Mouse (Mus musculus) thymus, postnatal 0 days (tissue): ENCODE results near the gene Tbcc. TPM values are rescaled to one million over a fixed set of nuclear protein-coding genes. Genes with fewer than 3 reads are reported as not detected.
A peak's percentile ranks its signal among the peaks of the same experiment; 100 is the strongest.
"Not testable (repeated sequence)": the region's sequence is repeated elsewhere in the genome, so short reads cannot be mapped to it uniquely, and the experiment has no call there.

Experiments
- DNase-seq: peaks from one replicate; pipeline ENCODE4 v3.0.0-alpha.2; 2015; ENCODE audit warnings: low spot score
- polyA plus RNA-seq: library from polyadenylated mRNA; unstranded; fragments of >200 nt; fragmentation: Nextera tagmentation; extraction: Ambion mirVana; gene quantifications from 2 replicates; pipeline ENCODE4 v1.2.1, GENCODE M21; 2015

Tbcc gene
- 54.1 and 60.3 TPM in 2 replicates for polyA plus RNA-seq

DNA sequence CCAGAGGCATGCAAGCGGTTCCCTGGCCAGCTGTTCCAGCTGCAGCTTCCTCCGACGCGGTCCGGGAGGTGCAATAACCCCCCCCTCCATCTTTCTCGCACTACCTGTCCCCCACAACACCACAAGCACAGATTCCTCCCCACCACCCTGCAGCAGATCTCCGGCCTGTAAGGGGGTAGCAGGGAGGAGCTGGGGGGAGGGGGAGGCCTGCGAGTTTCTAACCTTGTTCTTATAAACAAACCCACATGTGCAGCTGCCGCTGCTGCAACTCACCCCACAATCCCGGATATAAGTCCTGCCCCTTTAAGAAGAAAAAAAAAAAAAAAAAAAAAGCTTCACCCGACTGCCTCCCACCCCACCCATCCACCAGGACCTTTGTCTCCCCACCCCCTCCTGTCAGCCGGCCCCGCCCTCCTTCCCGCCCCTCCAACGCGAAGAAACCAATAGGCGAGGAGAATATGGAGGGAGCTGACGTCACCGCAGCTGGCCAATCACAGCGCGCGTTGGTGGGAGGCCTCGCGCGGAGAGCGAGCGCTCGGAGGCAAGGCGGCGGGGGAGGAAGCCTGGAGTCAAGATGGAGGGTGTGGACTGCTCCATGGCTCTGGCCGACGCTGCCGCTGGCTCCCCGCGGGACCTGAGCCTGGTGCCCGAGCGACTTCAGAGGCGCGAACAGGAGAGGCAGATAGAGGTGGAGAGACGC is at the start of gene Tbcc:
Tbcc (plus strand) TSS at position 569 of the 700 bp plus-strand sequence.
- peak; percentile 99 for DNase-seq

DNA sequence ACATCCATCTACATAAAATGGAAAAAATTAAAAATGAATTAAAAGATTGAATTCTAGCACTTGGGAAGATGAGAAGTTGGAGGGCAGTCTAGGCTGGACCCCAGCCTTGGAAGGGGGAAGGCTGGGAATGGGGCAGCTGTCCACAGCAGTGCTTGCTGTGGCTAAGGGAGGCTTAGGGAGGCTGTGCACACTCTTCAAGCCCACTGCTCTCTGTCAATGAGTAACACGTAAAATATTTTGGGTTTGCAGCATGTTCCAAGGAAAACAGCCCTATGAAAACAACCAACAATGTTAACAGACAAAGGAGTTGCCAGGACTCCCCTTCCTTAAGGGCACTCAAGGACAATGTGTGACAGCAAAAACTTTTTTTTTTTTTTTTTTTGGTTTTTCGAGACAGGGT is 47.5 kb upstream of the Tbcc start:
- DNase-seq: no peak

DNA sequence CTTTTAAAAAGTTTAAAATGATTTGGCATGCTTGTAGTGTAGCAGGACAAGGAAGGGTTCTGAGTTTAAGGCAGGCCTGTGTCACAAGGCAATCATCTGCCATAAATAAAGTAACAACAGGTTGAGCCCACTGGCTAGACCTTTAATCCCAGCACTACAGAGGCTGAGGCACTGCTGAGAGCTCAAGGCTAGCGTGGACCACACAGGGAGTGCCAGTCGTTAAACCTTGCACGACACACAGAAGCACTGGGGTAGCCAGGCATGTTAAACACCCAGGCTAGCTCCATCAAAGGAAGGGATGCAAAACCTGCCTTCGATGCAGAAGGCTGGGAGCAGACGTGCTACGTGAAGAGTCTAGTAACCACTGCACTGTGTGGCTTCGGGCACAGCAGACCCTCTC is 46.8 kb upstream of the Tbcc start:
- no peak for DNase-seq

DNA sequence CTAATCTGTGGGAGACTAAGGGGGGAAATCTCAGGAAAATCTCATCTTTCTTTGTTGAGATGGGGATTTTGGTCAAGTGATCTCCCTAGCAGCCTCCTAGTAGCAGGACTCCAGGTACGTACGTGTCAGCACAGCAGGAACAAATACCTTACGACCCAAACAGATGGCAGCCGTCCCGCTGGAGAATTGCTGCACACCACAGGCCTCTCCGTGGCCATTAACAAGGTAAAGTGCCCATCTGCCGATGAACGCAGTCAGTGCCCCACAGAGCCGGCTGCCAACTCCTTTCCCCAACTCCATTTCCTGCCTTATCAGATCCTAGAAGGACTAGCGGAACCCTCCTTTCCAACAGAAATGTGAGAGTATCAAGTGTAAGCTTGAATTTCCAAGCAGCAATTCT is 45.7 kb upstream of the Tbcc start:
- no peak for DNase-seq

- no peak for DNase-seq
Measured at GRCm38 (mm10) chr17:46845262-46845661, 45.2 kb upstream of the Tbcc start.

DNA sequence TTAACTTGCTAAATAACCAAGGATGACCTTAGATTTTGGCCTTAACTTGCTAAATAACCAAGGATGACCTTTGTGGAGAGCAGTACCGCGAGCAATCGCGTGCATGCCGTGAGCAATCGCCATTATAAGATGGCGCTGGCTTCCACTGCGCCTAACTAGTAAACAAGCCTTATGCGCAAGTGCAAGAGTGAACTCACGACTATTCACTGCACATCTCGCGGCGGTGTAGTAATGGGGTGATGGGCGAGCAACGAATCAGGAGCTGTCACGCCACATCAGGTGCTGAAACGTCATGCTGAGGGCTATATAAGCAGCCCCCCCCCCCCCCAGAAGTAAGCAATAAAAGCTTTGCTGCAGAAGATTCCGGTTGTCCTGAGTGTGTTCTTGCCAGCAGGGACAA is 43.9 kb upstream of the Tbcc start:
- DNase-seq: not testable (repeated sequence)

- DNase-seq: no peak
Measured at GRCm38 (mm10) chr17:46847206-46847605, 43.3 kb upstream of the Tbcc start.

GRCm38 (mm10) chr17:46852725-46853124 is 37.8 kb upstream of the Tbcc start:
- DNase-seq: peak; percentile 51

DNA sequence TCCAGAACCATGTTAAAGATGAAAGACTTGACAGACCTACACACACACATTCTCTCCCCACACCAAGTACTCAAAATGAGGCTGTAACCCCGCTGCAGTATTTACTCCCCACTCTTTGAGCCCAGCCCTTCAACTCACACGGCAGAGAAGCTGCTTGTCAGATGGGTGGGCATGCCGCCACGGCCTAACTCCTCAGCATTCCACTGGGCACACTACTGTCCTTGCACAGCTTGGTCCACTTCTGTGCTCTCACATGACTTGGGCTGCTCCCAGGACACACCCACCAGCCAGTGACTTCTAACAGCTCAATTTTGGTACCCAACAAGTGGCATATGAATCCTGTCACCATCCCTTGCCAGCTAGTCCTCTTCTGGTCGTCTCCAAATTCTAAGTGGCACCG is 37.2 kb upstream of the Tbcc start:
- DNase-seq: peak; percentile 29

GRCm38 (mm10) chr17:46854096-46854495 is 36.4 kb upstream of the Tbcc start:
- DNase-seq: no peak

- no peak for DNase-seq
Measured at GRCm38 (mm10) chr17:46854640-46855110, 35.8 kb upstream of the Tbcc start.

- DNase-seq: no peak
Measured at GRCm38 (mm10) chr17:46855328-46856106, 35.0 kb upstream of the Tbcc start.

- DNase-seq: no peak
Measured at GRCm38 (mm10) chr17:46856107-46856388, 34.4 kb upstream of the Tbcc start.

DNA sequence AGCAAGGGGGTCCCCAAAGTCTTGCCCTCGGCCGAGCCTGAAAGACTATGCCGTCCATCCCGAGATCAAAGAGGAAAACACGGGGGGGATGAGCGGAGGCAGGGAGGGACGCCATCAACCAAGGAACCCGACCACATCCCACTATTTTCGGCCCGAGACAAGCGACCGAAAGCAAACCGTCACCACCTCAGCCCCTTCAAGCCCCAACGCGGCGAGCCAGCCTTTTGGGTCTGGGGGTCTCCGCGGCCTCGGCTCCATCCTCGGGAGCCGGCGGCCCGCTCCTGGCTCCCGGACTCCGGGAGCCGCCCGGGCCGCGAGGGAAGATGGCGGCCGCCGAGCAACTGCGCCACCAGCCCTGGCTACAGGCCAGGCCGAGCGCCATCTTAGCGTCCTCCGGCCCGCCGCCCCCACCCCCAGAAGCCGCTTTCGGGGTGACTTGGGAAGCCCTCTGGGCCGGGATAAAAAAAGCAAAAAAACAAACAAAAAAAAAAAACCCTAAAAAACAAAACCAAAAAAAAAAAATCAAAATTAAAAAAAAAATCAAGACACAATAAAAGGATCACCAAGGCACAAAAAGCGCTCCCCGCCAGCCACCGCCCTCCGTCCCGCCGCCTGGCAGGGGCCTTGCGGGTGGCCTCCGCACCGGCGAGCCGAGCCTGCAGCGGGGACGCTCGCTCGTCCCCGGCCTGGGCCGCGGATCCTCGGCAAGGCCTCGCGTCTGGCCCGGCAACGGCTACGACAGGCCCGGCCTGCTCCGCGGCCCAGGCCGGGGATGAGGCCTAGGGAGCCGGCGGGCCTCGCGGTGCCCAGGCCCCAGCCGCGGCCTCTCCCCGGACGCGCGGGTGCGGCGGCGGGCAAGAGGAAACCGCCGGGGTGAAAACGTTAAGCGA is 33.8 kb upstream of the Tbcc start:
- peak; percentile 66 for DNase-seq

DNA sequence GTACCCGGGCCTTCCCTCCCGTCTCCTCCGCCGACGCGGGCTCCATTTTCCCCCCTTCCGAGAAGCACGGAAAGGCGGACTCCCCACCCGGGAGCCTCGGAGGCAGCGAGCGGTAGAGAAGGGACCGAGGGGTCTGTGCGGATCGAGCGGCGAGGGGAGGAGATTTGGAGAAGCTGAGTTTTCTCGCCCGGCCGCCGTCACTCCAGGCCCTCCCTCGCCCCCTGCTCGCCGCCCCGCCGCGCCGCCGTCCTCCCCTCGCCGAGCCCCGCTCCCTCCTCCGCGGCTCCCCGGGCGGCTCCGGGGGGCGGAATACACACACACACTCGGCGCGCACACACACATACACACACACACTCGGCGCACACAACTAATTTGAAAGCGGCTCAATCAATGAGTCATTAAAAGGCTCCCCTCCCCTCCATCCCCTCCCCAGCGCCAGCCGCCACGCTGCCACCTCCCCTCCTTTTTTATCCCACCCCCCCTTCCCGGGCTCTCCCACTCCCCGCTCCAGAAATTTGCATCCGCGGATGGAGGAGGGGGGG is 33.1 kb upstream of the Tbcc start:
- peak; percentile 51 for DNase-seq

- DNase-seq: peak; percentile 57
Measured at GRCm38 (mm10) chr17:46857903-46858748, 32.4 kb upstream of the Tbcc start, which contains the start of gene Bicral. Gene Bicral, minus strand, starts transcription at chr17:46858482.

DNA sequence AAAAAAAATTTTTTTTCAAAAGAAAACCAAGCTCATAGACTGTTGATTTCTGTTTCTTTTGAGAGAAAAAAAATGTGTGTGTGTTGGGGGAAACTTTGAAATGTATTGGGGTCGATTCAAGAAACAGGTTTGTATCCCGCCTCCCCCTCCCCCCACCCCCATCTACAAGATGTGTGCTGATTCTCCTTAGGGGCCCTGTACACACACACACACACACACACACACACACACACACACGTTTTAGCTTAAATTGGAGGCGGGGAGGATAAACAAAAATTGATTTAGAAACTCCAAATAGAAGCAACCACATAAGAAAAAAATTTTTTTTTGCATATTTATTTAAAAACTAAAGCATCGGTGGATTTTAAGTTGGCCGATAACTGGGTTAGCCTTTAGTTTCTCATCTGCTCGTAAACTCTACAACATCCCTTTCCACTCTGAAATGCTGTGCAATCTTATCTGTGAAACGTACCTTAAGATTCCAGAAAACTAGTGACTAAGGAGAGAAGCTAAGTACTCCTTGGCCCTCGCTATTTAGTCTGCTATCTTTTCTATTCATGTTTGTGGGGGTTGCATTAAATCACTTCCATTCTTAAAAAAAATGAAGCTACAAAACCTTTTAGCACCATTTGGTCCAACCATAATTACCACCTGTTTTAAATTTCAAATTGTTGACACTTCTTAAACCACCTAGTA is 31.6 kb upstream of the Tbcc start:
- peak; percentile 29 for DNase-seq

GRCm38 (mm10) chr17:46860120-46860519 is 30.4 kb upstream of the Tbcc start:
- no peak for DNase-seq

DNA sequence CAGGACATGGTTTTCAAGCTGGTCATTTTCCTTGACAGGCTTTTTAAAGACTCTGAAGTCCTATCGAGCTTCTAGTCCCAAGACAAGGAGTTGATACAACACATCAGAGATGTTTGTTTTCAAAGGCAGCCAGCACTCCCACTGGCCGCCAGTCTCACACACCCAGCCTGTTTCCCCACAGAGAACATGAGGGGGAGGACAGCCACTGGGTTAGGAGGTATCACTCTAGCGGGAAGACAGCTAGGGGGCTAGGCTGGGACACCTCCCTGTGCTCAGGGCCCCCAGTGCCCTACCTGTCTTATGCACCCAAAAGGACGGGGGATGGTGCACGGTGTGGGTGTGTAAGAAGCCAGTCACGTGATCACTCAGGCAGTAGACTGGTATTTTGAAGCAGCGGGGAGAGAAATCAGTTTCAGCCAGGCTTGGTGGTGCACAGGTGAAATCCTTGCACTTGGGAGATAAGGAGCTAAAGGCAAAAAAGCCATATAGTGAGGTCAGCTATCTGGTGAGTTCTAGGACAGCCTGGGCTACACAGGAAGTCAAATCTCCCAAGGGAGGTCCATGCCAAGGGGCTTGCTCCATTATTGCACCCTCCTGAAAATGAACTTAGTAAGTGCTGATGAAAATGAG is 25.8 kb upstream of the Tbcc start:
- no peak for DNase-seq
